Comparison of ENCODE assay signal across 9 mouse cellular contexts in the genomic region with DNA sequence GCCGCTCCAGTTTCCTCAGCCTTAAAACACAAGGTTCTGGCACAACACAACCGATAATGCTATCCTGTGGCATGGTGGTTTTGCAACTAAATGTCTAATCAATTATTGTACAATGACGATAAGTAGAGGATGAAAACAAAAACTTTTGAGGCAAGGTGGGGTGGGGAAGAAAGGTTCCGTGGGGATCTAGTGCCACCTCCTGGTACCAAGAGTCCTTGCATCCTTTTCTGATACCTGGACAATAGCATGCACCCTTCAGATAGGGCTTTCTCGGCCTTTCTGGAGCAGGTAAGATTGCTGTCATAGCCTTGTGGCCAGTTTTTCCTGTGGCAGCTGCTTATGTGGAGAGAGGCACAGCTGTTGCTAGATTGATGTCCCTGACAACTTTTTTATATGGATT. TPM values are rescaled to one million over a fixed set of nuclear protein-coding genes. Genes with fewer than 3 reads are reported as not detected.
DNase-seq lines count a peak whose midpoint lies in the region; ATAC-seq and TF ChIP-seq lines count a peak whose summit lies in the region.
"Had no signal": no experiment of that assay in that cellular context is flagged by ENCODE, and none has a peak within 500 bp of the region (broad histone marks: within the 10 kb centered on the region; RNA-seq: fewer than 3 reads in every experiment).

No protein-coding gene starts in this region.

- peaks cover 24% of the 10 kb centered on the region for H3K27me3 ChIP-seq in Patski
- no peaks in the 10 kb centered on the region for H3K27me3 ChIP-seq in forebrain, postnatal 0 days (ENCODE audit: insufficient read depth, low read length)
- H3K27me3 ChIP-seq: limb, embryonic 12.5 days had no signal

- peak; percentile 88 for ATAC-seq in Patski
- 0 out of 2 replicates have a peak, but pooled peaks have one; percentile 40 for ATAC-seq in forebrain, postnatal 0 days

- no peak overlapping the region for H3K9ac ChIP-seq in forebrain, postnatal 0 days
- H3K9ac ChIP-seq: limb, embryonic 12.5 days had no signal

- no peak overlapping the region for H3K4me2 ChIP-seq in forebrain, postnatal 0 days (ENCODE audit: low read depth)
- H3K4me2 ChIP-seq: limb, embryonic 12.5 days had no signal

- CTCF ChIA-PET in Patski (lab: Charles Lee), result interaction anchor here (0.9 to 7.7 kb wide), 5 partner anchors 45 to 288 kb away, joined by 3 to 49 read pairs (median 12); no protein-coding TSS in a partner anchor

- intact Hi-C loops in heart, postnatal 14 days (cut with DNase I), result loop anchor here (2.0 to 10.0 kb wide), 3 partner anchors 42 to 502 kb away; no protein-coding TSS in a partner anchor
- intact Hi-C loops in left cerebral cortex, postnatal 36 days (cut with DNase I), result loop anchor here (2.0 to 10.0 kb wide), 4 partner anchors 44 to 292 kb away; a partner anchor contains a TSS

- H3K9me3 ChIP-seq in forebrain, postnatal 0 days (ENCODE audit: low read length), result no peaks in the 10 kb centered on the region
- H3K9me3 ChIP-seq: limb, embryonic 12.5 days had no signal

- no peak overlapping the region for H3K4me3 ChIP-seq in forebrain, postnatal 0 days (ENCODE audit: low read depth, low read length)
- H3K4me3 ChIP-seq: limb, embryonic 12.5 days had no signal

- peak; percentile 3 to 10 for DNase-seq in heart, postnatal 14 days
- no peak for DNase-seq in heart, adult 11 months
- peak; percentile 40 for DNase-seq in 416B (ENCODE audit: low read depth)
- no peak for DNase-seq in Patski (ENCODE audit: low read depth, low spot score)
- peak; percentile 30 for DNase-seq in forebrain, postnatal 0 days
- peak; percentile 7 to 8 for DNase-seq in left cerebral cortex, postnatal 36 days (ENCODE audit: low spot score in 2 of 2)
- DNase-seq in retina, embryonic 14.5 days (ENCODE audit: low spot score), result peak; percentile 45
- DNase-seq in gastrocnemius, postnatal 4 days (ENCODE audit: low spot score in 2 of 2), result no peak

- TF ChIP-seq CTCF in Patski (IDR thresholded peaks at IDR 0.05), result peak; percentile 97
- TF ChIP-seq CTCF in forebrain, postnatal 0 days (IDR thresholded peaks at IDR 0.05; ENCODE audit: low read depth), result peak; percentile 82

- WGBS in forebrain, postnatal 0 days, result 25% methylated on average over 5 of the region's 5 CpGs

- in situ Hi-C loops in Patski (cut with MboI; ENCODE audit: low pct_unique_long_range_greater_than_20kb), result loop anchor here (5.0 kb wide), 4 partner anchors 45 to 285 kb away; a partner anchor contains a TSS

- H3K4me1 ChIP-seq in forebrain, postnatal 0 days (ENCODE audit: insufficient read depth), result no peaks in the 10 kb centered on the region
- H3K4me1 ChIP-seq: limb, embryonic 12.5 days had no signal

- no peak overlapping the region for H3K27ac ChIP-seq in forebrain, postnatal 0 days (ENCODE audit: low read depth, low read length)
- H3K27ac ChIP-seq: limb, embryonic 12.5 days had no signal

- H3K36me3 ChIP-seq in forebrain, postnatal 0 days (ENCODE audit: insufficient read depth), result no peaks in the 10 kb centered on the region
- H3K36me3 ChIP-seq: limb, embryonic 12.5 days had no signal

- POLR2A ChIA-PET in Patski (lab: Charles Lee), result interaction anchor here (0.7 kb wide), 1 partner anchor 180 kb away, joined by 3 read pairs; no protein-coding TSS in a partner anchor

RNA-seq across cellular contexts. Expression of a gene that starts 13.5 kb away (rescaled TPM):
- total RNA-seq in heart, postnatal 14 days (2021), result under 1 TPM in 1 of 2 experiments, not detected in 1; 0.12 TPM
- polyA plus RNA-seq in Patski (2021), result not detected
- not detected in 2 replicates for total RNA-seq in forebrain, postnatal 0 days (2014; rRNA removed)
- not detected in 2 replicates for polyA plus RNA-seq in forebrain, postnatal 0 days (2015; fragmentation: Nextera tagmentation; extraction: Ambion mirVana)
- total RNA-seq in left cerebral cortex, postnatal 36 days (2021), result not detected
- total RNA-seq in gastrocnemius, postnatal 4 days (2021), result not detected
- polyA plus RNA-seq: limb, embryonic 12.5 days had no signal

RNA-seq across cellular contexts. Expression of a gene that starts 35.1 kb away (rescaled TPM):
- under 1 TPM; 0.05 to 0.07 TPM for total RNA-seq in heart, postnatal 14 days (2021)
- 3.6 TPM for polyA plus RNA-seq in Patski (2021)
- 0.38 and 0.57 TPM in 2 replicates for total RNA-seq in forebrain, postnatal 0 days (2014; rRNA removed)
- polyA plus RNA-seq in forebrain, postnatal 0 days (2015; fragmentation: Nextera tagmentation; extraction: Ambion mirVana), result 0.97 and 1.3 TPM in 2 replicates
- total RNA-seq in left cerebral cortex, postnatal 36 days (2021), result 1 to 10 TPM; 2.0 to 2.3 TPM
- under 1 TPM; 0.34 to 0.42 TPM for total RNA-seq in gastrocnemius, postnatal 4 days (2021)

Comparison
In these comparisons a context has a peak if more than half of its experiments do, and no peak if none do; other contexts are left out.
1. DNase-seq: peak in heart, postnatal 14 days (2 of 2), 416B (single experiment), forebrain, postnatal 0 days (single experiment), left cerebral cortex, postnatal 36 days (2 of 2) and retina, embryonic 14.5 days (single experiment); none in heart, adult 11 months (single experiment), Patski (single experiment) and gastrocnemius, postnatal 4 days (0 of 2).